Mouse (Mus musculus): ENCODE data around the gene Nprl2.

GRCm38 (mm10) chr9:107577871-107578270 lies 35.8 kb downstream of the Nprl2 start:
- TF ChIP-seq EP300 (IDR thresholded peaks at IDR 0.05; ENCODE audit: low read depth) (no peak), CTCF (IDR thresholded peaks at IDR 0.05; ENCODE audit: low read depth) (no peak)
